Mouse (Mus musculus) olfactory bulb, adult 2 months (tissue): ENCODE measurements around the gene Tmem207.

Source experiments
- CTCF ChIP-seq: fragments of 200-500 bp; IDR thresholded peaks from 2 replicates; pipeline ENCODE4 v1.5.1; 2012; ENCODE audit warnings: low read depth, mild to moderate bottlenecking, low read length, moderate library complexity; ENCODE audit not compliant: insufficient read depth
- POLR2A ChIP-seq: fragments of 200-500 bp; IDR thresholded peaks from 2 replicates; pipeline ENCODE4 v1.6.1; 2012; ENCODE audit warnings: mild to moderate bottlenecking, low read depth, low read length, moderate library complexity; ENCODE audit not compliant: insufficient read depth

GRCm38 (mm10) chr16:26466535-26466934 lies 60.0 kb downstream of the Tmem207 start:
- TF ChIP-seq CTCF (no peak), POLR2A (no peak)
